Mouse (Mus musculus): ENCODE measurements at regions not wholly inside any gene's neighbourhood (a gene's known extent, or its start where the extent isn't known, plus 50 kb on each side); places are given as distances from the start of the nearest gene placed in this dataset.

- DNase-seq (ENCODE audit: low spot score in 2 of 2), result peak; percentile 31 to 74
These were observed 103.8 kb upstream of the 4930474N05Rik start for GRCm38 (mm10) chr14:35990951-35991350.
